Mouse (Mus musculus): ENCODE measurements at regions not wholly inside any gene's neighbourhood (a gene's known extent, or its start where the extent isn't known, plus 50 kb on each side); places are given as distances from the start of the nearest gene placed in this dataset.
A peak's percentile ranks its signal among the peaks of the same experiment; 100 is the strongest.
"Not testable (repeated sequence)": the region's sequence is repeated elsewhere in the genome, so short reads cannot be mapped to it uniquely, and the experiment has no call there.

- not testable (repeated sequence) for H3K9ac ChIP-seq; H3K36me3 ChIP-seq; ATAC-seq (replicated peaks; ENCODE audit: low FRiP score); H3K4me1 ChIP-seq; H3K4me3 ChIP-seq (replicated peaks); H3K9me3 ChIP-seq (replicated peaks); H3K27ac ChIP-seq; H3K4me2 ChIP-seq; H3K27me3 ChIP-seq
- 89% methylated on average over 2 of the region's 2 CpGs for WGBS
Measured at GRCm38 (mm10) chr10:22556401-22556800, 88.4 kb upstream of the Slc2a12 start.

- not testable (repeated sequence) for H3K36me3 ChIP-seq; H3K27ac ChIP-seq; H3K9me3 ChIP-seq (replicated peaks); H3K9ac ChIP-seq; H3K27me3 ChIP-seq; H3K4me3 ChIP-seq (replicated peaks); H3K4me1 ChIP-seq; H3K4me2 ChIP-seq
- peak; percentile 65 for ATAC-seq (replicated peaks; ENCODE audit: low FRiP score)
- WGBS: 27% methylated on average over 16 of the region's 16 CpGs
Measured at GRCm38 (mm10) chr10:22569250-22570010, 75.4 kb upstream of the Slc2a12 start.

- not testable (repeated sequence) for H3K27me3 ChIP-seq; H3K4me2 ChIP-seq; H3K36me3 ChIP-seq; H3K9me3 ChIP-seq (replicated peaks); H3K9ac ChIP-seq; H3K4me1 ChIP-seq; H3K27ac ChIP-seq; H3K4me3 ChIP-seq (replicated peaks)
- 45% methylated on average over 4 of the region's 4 CpGs for WGBS
- ATAC-seq (replicated peaks; ENCODE audit: low FRiP score): peak; percentile 92
Measured at GRCm38 (mm10) chr10:22574048-22574447, 70.8 kb upstream of the Slc2a12 start.

GRCm38 (mm10) chr10:22579426-22579825, 65.4 kb upstream of the Slc2a12 start:
- H3K36me3 ChIP-seq; H3K4me2 ChIP-seq; H3K9me3 ChIP-seq (replicated peaks); H3K4me1 ChIP-seq; H3K4me3 ChIP-seq (replicated peaks); H3K9ac ChIP-seq; H3K27ac ChIP-seq; H3K27me3 ChIP-seq: not testable (repeated sequence)
- peak; percentile 67; the same call in 1 of the 2 replicates for ATAC-seq (replicated peaks; ENCODE audit: low FRiP score)
- WGBS: 20% methylated on average over 3 of the region's 3 CpGs

- H3K36me3 ChIP-seq; ATAC-seq (replicated peaks; ENCODE audit: low FRiP score); H3K27ac ChIP-seq; H3K9ac ChIP-seq; H3K27me3 ChIP-seq; H3K4me3 ChIP-seq (replicated peaks); H3K4me1 ChIP-seq; H3K9me3 ChIP-seq (replicated peaks); H3K4me2 ChIP-seq: not testable (repeated sequence)
- WGBS: 81% methylated on average over 9 of the region's 9 CpGs
Measured at GRCm38 (mm10) chr10:22581300-22581699, 63.5 kb upstream of the Slc2a12 start.

GRCm38 (mm10) chr10:22583306-22583705, 61.5 kb upstream of the Slc2a12 start:
- H3K4me1 ChIP-seq; H3K9me3 ChIP-seq (replicated peaks); H3K4me3 ChIP-seq (replicated peaks); H3K4me2 ChIP-seq; H3K9ac ChIP-seq; H3K36me3 ChIP-seq; ATAC-seq (replicated peaks; ENCODE audit: low FRiP score); H3K27ac ChIP-seq; H3K27me3 ChIP-seq: not testable (repeated sequence)
- 85% methylated on average over 2 of the region's 2 CpGs for WGBS

GRCm38 (mm10) chr10:22588587-22588986, 56.2 kb upstream of the Slc2a12 start:
- not testable (repeated sequence) for H3K4me1 ChIP-seq; ATAC-seq (replicated peaks; ENCODE audit: low FRiP score); H3K9me3 ChIP-seq (replicated peaks); H3K4me2 ChIP-seq; H3K27me3 ChIP-seq; H3K27ac ChIP-seq; H3K4me3 ChIP-seq (replicated peaks); H3K36me3 ChIP-seq; H3K9ac ChIP-seq
- 91% methylated on average over 1 of the region's 1 CpGs for WGBS

GRCm38 (mm10) chr10:22591664-22592063, 53.1 kb upstream of the Slc2a12 start:
- not testable (repeated sequence) for H3K27ac ChIP-seq; H3K4me2 ChIP-seq; H3K27me3 ChIP-seq; H3K4me3 ChIP-seq (replicated peaks); H3K9ac ChIP-seq; H3K36me3 ChIP-seq; H3K4me1 ChIP-seq; H3K9me3 ChIP-seq (replicated peaks)
- 44% methylated on average over 4 of the region's 4 CpGs for WGBS
- peak; percentile 71 for ATAC-seq (replicated peaks; ENCODE audit: low FRiP score)

GRCm38 (mm10) chr10:22592189-22592603, 52.6 kb upstream of the Slc2a12 start:
- H3K9ac ChIP-seq; H3K9me3 ChIP-seq (replicated peaks); H3K4me1 ChIP-seq; H3K4me2 ChIP-seq; H3K4me3 ChIP-seq (replicated peaks); H3K27me3 ChIP-seq; H3K36me3 ChIP-seq: not testable (repeated sequence)
- WGBS: 33% methylated on average over 4 of the region's 4 CpGs
- ATAC-seq (replicated peaks; ENCODE audit: low FRiP score): peak; percentile 73
- H3K27ac ChIP-seq: peak overlapping the region; percentile 51

- peak overlapping the region; percentile 51 for H3K27ac ChIP-seq
Measured at GRCm38 (mm10) chr10:22592752-22593151, 52.1 kb upstream of the Slc2a12 start.

More at GRCm38 (mm10) chr10:22592752-22593151, 52.1 kb upstream of the Slc2a12 start:
- 84% methylated on average over 6 of the region's 6 CpGs for WGBS
- not testable (repeated sequence) for H3K36me3 ChIP-seq; H3K27me3 ChIP-seq; H3K9me3 ChIP-seq (replicated peaks); H3K4me3 ChIP-seq (replicated peaks); H3K4me1 ChIP-seq; ATAC-seq (replicated peaks; ENCODE audit: low FRiP score); H3K4me2 ChIP-seq; H3K9ac ChIP-seq
